Mouse (Mus musculus): ENCODE measurements at regions not wholly inside any gene's neighbourhood (a gene's known extent, or its start where the extent isn't known, plus 50 kb on each side); places are given as distances from the start of the nearest gene placed in this dataset.

DNA sequence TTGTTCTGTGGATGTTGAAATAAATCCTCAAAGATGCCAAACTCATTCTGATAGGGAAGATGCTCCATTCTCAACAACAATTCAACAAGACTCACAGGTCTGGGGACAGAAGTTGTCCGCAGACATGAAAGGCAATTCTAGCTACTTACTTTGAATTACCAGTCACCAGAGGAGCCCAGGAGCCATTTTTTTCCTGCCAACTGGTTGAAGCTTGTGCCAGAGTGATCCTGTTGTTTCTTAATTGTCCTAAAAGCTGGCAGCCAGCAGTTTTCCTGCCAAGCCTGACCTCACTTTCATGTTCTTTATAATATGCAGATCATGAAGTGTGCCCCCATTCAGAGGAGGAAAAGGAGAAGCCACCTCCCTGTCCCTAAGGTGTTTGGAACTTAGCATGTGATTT is 110.0 kb upstream of the Ankrd1 start:
- CTCF ChIA-PET: no interaction called here

DNA sequence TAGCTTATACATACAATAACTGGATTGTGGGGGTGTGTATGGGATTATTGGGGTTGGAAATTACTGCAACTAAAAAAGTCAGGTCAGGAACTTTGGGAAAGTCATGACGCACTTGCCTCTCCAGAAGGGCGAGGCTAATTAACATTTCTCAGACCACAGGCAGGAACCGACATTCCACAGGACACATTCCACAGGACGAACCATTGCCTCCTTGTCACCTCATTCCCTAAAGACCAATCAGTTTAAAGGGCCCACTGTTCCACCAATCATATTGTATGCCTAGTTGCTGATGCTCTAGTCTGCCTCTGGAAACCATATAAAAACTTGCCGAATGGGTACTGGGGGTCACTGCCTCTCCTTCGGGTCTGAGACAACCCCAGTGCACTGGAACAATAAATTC is 113.0 kb upstream of the Pcgf5 start:
- CTCF ChIA-PET: no interaction called here

- CTCF ChIA-PET: no interaction called here
These were observed 111.3 kb upstream of the Pcgf5 start for GRCm38 (mm10) chr19:36236576-36237345.

DNA sequence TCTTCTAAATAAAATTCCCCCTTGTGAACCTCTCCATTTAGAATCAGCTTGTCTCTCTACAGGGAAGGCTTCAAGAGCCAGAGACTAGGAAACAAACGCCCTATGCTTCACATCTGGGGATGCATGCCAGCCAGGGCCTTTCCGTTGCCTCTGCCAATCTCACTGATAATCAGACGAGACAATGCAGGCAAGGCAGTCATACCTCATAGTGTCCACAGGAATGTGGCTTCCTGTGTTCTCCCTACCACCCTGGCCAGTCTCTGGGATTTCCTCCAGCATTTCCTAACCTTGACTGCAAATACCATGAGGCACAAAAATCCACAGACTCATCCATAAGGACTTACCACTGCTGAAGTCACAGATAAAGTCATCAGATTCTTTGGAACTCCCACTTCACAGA is 110.4 kb upstream of the Pcgf5 start:
- CTCF ChIA-PET: interaction anchor here (0.6 kb wide), 1 partner anchor 21 kb away, joined by 3 read pairs; no protein-coding TSS in a partner anchor

- CTCF ChIA-PET: no interaction called here
These were observed 109.6 kb upstream of the Pcgf5 start for GRCm38 (mm10) chr19:36238536-36238935.

- CTCF ChIA-PET: no interaction called here
These were observed 105.7 kb upstream of the Pcgf5 start for GRCm38 (mm10) chr19:36242396-36242795.

GRCm38 (mm10) chr19:36242946-36243345 is 105.2 kb upstream of the Pcgf5 start:
- CTCF ChIA-PET: no interaction called here

DNA sequence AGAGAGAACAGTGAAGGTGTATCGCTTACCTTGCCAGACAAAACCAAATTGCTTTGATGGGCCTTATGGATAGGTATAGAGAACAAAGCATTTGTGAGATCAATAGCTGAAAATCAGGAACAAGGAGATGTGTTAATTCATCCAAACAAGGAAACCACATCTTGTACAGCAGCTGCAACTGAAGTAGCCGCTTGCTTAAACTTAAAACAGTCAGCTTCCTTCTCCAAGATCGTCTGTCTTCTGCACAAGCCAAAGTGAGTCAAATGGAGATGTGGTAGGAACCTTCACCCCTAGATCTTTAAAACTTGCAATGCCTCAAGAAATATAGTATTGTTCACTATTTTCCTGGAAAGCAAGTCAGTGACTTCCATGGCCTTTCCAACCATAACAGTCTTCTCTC is 95.6 kb upstream of the Pcgf5 start:
- CTCF ChIA-PET: no interaction called here

DNA sequence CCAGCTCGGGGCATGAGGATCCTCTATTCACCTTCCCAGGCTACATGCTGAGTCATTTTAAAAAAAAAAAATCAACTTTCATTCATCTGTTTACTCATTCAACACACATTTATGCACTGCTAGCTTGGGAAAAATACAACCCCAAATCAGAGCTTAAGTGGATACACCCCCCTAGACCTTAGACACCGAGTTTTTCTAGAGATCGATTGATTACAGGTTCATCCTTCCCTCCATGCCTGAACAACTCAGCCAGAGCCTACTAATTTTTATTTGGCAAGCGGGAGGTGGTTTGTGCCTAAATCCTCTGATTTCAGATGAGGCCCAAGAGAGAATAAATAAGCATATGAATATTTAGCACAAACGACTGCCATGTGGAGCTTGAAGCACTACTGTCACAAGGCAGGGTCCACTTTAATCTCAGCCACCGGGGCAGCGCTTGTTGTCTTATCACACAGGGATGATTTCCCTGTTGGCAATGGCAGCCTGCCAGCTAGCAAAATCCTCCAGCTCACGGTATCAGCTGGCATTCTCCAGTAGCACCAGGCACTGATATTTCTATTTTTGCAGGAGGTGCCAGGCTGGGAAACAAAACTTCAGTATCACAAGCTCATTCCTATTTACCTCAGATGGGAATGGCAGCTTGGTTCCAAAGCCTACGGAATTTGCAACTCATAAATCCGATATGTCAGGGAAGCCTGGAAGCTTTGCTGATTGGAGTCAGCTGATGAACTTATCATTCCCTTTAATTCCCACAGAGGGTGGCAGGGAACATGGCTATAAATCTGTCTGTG is 90.2 kb upstream of the Pcgf5 start:
- CTCF ChIA-PET: no interaction called here

- CTCF ChIA-PET: no interaction called here
These were observed 86.3 kb upstream of the Pcgf5 start for GRCm38 (mm10) chr19:36261819-36262218.

GRCm38 (mm10) chr19:36263923-36264322 is 84.2 kb upstream of the Pcgf5 start:
- CTCF ChIA-PET: no interaction called here

- CTCF ChIA-PET: no interaction called here
These were observed 83.7 kb upstream of the Pcgf5 start for GRCm38 (mm10) chr19:36264397-36264796.

GRCm38 (mm10) chr19:36265276-36265675 is 82.8 kb upstream of the Pcgf5 start:
- CTCF ChIA-PET: no interaction called here

GRCm38 (mm10) chr19:36266346-36266745 is 81.8 kb upstream of the Pcgf5 start:
- CTCF ChIA-PET: no interaction called here

DNA sequence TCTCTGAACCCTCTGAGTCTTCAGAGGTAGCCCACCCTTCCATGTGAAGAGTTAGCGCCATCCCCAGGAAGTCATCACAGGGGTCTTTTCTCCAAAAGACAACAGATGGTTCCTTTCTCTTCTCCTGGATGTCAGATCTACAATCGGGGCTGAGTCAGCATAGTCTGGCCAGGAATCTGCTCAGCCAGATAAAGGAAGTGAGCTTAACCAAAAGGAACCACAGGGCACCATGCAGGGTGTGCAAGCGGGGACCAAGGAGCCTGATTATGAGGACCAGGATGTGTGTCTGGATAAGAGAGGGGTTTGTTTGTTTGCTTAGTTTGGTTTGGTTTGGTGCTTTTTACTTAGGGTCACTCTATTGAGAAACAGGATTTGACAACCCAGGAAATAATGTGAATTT is 74.6 kb upstream of the Pcgf5 start:
- CTCF ChIA-PET: no interaction called here

DNA sequence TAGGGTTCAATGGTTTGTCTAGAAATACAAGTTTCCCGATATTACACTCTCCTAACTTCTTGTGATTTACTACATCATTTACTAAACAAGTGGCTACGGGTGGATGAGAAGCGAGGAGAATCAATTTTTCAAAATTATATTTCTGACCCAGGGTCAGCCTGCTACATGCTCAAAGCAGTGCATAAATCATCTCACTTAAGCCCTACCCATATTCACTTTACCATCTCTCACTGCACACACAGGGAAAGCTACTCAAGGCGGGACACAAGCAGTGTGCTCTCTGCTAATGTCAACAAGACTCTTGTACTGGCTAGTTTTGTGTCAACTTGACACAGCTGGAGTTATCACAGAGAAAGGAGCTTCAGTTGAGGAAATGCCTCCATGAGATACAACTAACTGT is 62.6 kb upstream of the Pcgf5 start:
- CTCF ChIA-PET: no interaction called here

- CTCF ChIA-PET: interaction anchor here (0.6 kb wide), 1 partner anchor 65 kb away, joined by 3 read pairs; no protein-coding TSS in a partner anchor
These were observed 57.3 kb upstream of the Pcgf5 start for GRCm38 (mm10) chr19:36290778-36291177.

GRCm38 (mm10) chr19:36293177-36293969 is 54.7 kb upstream of the Pcgf5 start:
- CTCF ChIA-PET: no interaction called here

Measured in spleen, embryonic (tissue).